8 mouse cellular contexts compared by ENCODE assay signal in genomic region chr1:118321661-118322201, GRCm38 (mm10). TPM values are rescaled to one million over a fixed set of nuclear protein-coding genes. Genes with fewer than 3 reads are reported as not detected.
A peak's percentile ranks its signal among the peaks of the same experiment; 100 is the strongest.
DNase-seq lines count a peak whose midpoint lies in the region; ATAC-seq and TF ChIP-seq lines count a peak whose summit lies in the region.

Gene Nifk (plus strand): TSS chr1:118321839.

- peak; percentile 81 to 88 for DNase-seq in gastrocnemius, adult 8-10 months (ENCODE audit: low spot score in 2 of 2)
- DNase-seq in induced T-regulatory cell, adult 2 months (ENCODE audit: low read depth): peak; percentile 98
- DNase-seq in left cerebral cortex, adult 9 months (ENCODE audit: low spot score in 2 of 2): peak; percentile 82 to 96
- DNase-seq in right cerebral cortex, postnatal 14 days: peak; percentile 93
- peak; percentile 88 to 91 for DNase-seq in urinary bladder, postnatal 36 days (ENCODE audit: low spot score in 2 of 2)

- no peak within 1 kb of the TSS for H3K27ac ChIP-seq in cortical plate, adult 2 months (ENCODE audit: insufficient read depth, low read length)

- peak; percentile 98 for ATAC-seq in activated CD4-positive, CD25-positive, alpha-beta regulatory T cell, adult 4 months
- peak; percentile 91 for ATAC-seq in megakaryocyte progenitor cell, adult 5-6 weeks (replicated peaks; ENCODE audit: poor library complexity)

- peak; percentile 58; the same call in 1 of the 2 replicates for TF ChIP-seq CTCF in cortical plate, adult 2 months (IDR thresholded peaks at IDR 0.05; ENCODE audit: extremely low read depth, insufficient read depth, low read length)

- H3K4me3 ChIP-seq in cortical plate, adult 2 months (ENCODE audit: insufficient read depth, low read length): peak within 1 kb of the TSS; percentile 85

- peaks cover 5% of the 10 kb centered on the region for H3K4me1 ChIP-seq in cortical plate, adult 2 months (ENCODE audit: control insufficient read depth, insufficient read depth, low read length)

- peak; percentile 56; the same call in 1 of the 2 replicates for TF ChIP-seq POLR2A in cortical plate, adult 2 months (IDR thresholded peaks at IDR 0.05; ENCODE audit: extremely low read depth, insufficient read depth, low read length)

RNA-seq across cellular contexts. Expression of gene Nifk, which starts in this region (rescaled TPM):
- polyA plus RNA-seq in activated CD4-positive, CD25-positive, alpha-beta regulatory T cell, adult 4 months (2017; shearing (Covaris generic)): 10 to 100 TPM; 50.2 to 58.8 TPM
- 22.9 and 23.0 TPM in 2 replicates for polyA plus RNA-seq in cortical plate, adult 2 months (2012; rRNA removed)
- total RNA-seq in gastrocnemius, adult 8-10 months (2022): 10 to 100 TPM; 14.6 to 17.1 (median 16.2) TPM
- total RNA-seq in megakaryocyte progenitor cell, adult 5-6 weeks (2015): 159 TPM in 2 replicates
- 131 and 137 TPM in 2 replicates for total RNA-seq in megakaryocyte progenitor cell, adult 5-6 weeks (2017)

Comparison
In these comparisons a context has a peak if more than half of its experiments do, and no peak if none do; other contexts are left out.
1. RNA of gene Nifk (total RNA-seq): 131 to 159 TPM in megakaryocyte progenitor cell, adult 5-6 weeks; 14.6 to 17.1 TPM in gastrocnemius, adult 8-10 months; every median in the first group is over 4 times any median in the second.
2. Peak in every context shown above with its lines, with median percentiles within 50 percentile points of each other: DNase-seq.